Mouse (Mus musculus) layer of hippocampus, postnatal 10 days (tissue): Measurements from ENCODE around the gene Cacnb4. TPM values are rescaled to one million over a fixed set of nuclear protein-coding genes. Genes with fewer than 3 reads are reported as not detected.

Experiments used
- DNase-seq, 2 experiments: peaks; one replicate each; pipeline ENCODE4 v3.0.0; 2021; ENCODE audit warnings: low spot score in 2 of 2
- total RNA-seq, 2 experiments: library from RNA; stranded (reverse); gene quantifications; 2 replicates each; pipeline ENCODE4 v1.2.3; 2021

Gene Cacnb4
- total RNA-seq, 2 experiments from 2014 or later = 59.9 to 73.7 TPM

DNA sequence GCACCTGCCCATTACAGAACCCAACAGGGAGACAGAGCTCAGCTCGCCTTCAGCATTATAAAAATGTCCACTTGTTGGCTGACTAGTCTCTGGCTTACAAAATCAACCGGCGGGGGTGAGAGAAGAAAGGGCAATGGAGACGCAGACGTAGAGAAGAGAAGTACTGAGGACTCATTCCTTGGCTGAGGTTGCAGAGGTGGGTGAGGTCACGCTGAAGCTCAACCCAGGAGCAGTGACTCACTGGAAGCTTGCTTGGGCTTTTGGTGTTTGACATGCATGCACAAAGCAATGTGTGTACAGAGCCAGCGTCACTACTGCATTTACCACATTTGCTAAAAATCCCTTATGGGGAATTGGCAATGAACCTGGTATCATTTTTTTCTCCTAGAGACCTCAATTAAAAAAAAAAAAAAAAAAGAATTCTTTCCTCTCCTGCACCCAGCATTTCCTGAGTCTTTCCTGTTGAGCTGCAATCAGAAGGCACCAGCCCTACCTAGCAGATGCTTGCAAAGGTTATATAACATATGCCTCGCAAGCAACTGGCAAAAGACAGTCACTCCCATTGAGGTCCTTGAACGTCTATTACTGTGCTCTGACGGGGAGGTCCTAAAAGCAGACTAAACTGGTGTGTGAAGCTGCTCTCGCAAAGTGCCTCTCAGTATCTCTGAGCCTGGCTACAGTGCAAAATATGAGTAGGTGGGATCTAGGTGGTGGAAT is 150.6 kb downstream of the Cacnb4 start:
- DNase-seq = no peak

DNA sequence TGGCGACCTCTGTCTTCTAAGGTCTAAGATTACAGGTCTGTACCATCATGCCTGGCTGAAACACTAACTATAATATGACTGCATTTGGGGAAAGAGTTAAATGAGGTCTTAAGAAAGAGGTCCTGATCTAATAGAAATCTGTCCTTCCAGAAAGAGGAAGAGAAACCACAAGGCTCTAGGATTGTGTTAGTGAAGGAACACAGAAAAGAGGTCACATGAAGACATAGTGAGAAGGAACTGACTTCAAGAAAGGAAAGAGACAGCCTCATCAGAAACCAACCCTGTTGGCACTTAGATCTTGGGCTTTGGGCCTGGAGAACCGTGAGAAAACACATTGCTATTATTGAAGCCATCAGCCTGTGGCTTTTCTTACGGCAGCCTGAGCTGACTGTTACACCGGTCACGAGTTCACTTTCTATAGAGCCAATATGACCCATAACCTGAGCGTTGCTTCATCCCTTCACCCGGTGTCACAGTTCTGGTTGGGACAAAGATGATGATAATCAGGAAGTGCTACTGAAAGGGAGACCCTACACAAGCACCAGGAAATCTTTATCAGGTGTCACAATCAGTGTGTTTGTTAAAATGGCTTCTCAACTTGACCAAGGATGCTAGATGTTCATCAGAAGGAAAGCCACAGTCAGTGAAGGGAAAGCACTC is 153.4 kb downstream of the Cacnb4 start:
- DNase-seq = no peak

DNA sequence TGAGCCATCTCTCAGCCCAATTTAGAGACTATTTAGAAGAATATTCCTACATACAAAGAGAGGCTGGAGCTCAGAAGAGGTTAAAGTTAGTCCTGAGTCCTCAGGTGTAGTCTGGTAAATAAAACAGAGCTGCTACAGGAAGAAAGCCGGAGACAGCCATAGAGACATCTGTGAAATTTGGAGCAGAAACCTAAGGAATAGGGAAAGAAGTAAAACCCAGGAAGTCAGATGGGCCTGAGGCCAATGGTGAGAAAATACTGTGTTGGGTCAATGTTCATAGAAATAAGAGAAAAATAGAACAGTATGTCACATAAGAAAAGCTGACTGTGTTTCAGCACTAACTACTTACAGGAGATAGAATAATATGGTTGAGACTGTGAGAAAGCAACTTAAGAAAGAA is 155.6 kb downstream of the Cacnb4 start:
- DNase-seq = no peak

DNA sequence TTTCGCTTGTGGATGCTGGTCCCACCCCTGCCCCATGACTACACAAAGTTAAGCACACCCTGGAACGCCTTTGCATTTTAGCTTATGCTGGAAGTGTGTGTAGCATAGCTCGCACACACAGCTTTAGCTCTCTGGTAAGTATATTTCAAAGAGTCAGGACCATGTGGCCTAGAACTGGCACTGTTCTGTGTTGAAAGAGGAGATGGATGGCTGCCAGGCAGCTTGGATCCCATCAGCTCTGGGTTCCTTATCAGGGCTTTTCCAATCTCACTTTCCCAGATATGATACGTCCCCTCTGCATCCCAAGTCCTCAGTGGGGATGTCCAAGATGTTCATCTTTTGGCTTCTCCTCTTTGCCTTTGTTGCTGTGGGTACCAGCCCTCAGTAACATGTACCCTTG is 157.9 kb downstream of the Cacnb4 start:
- DNase-seq = no peak

DNA sequence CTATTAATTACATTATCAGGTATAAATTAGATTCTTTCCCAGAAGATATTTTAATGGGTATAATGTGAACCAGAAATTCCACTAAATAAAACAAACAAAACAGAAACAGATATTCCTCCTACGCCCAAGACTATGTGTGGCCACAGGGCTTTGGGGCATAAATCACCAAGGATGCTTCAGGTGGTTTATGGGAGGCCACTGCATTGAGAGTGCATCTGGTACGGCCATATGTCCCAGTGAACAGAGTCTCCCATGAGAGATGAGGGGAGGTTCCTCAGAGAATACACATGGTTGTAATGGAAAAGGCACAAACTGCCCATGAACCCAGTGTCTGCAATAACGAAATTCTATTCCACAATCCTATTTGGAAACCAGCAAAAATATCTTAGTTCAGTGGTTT is 160.1 kb downstream of the Cacnb4 start:
- DNase-seq = no peak

DNA sequence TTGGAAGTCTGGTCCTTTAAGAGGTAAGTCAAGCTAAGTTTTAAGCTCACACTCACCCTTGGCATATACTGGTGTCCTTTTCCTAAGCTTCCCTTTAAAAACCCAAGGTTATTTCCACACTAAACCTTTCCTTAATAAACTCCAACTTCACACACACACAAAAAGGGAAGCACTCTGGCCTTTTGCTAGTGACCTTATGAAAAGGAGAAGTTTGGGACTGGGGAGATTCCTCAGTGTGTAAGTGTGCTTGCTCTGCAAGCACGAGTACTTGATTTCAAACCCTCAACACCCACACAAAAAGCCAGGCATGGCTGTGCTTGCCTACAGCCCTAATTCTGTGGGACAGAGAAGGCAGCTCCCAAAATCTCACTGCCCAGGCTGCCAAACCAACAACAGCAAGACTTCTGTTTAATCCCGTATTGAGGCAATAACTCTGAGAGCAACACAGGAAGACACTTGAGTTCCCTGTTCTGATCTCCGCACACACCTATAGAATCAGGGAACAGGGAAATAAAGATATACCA is 163.7 kb downstream of the Cacnb4 start:
- DNase-seq = no peak

DNA sequence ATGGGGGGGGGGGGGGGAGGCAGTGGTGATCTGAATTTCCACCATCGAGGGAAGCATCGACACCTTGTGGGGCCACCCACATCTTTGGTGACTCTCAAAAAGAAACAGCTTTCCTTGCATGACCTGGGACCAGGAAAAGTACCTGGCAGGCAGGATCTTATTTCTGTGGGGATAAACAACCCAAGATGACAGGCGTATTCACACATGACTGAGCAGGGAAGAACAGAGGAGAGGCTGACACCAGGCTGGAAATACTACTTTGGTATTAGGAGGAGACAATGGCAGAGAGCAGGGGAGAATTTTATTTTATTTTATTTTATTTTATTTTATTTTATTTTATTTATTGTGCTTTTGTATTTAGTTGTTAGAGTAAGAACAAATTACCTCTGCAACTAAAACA is 164.4 kb downstream of the Cacnb4 start:
- no peak for DNase-seq

DNA sequence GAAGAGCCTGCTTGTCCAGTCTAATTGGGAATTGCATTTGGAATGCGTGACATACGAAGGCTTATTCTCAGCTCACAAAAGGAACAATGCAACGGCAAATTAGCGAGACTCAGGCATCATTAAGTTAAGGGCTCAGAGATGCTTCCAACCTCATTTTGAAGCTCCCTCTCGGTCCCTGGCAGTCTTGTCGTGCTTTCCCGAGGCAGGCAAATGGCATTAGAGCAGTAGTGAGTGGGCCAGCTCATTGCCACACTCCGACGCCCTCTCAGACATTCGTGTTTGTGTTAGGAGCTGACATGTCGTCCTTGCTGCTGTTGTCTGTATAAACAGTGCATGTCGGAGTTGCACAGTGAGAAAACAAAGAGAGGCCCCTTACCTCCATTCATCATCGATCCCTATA is 164.8 kb downstream of the Cacnb4 start:
- no peak for DNase-seq

DNA sequence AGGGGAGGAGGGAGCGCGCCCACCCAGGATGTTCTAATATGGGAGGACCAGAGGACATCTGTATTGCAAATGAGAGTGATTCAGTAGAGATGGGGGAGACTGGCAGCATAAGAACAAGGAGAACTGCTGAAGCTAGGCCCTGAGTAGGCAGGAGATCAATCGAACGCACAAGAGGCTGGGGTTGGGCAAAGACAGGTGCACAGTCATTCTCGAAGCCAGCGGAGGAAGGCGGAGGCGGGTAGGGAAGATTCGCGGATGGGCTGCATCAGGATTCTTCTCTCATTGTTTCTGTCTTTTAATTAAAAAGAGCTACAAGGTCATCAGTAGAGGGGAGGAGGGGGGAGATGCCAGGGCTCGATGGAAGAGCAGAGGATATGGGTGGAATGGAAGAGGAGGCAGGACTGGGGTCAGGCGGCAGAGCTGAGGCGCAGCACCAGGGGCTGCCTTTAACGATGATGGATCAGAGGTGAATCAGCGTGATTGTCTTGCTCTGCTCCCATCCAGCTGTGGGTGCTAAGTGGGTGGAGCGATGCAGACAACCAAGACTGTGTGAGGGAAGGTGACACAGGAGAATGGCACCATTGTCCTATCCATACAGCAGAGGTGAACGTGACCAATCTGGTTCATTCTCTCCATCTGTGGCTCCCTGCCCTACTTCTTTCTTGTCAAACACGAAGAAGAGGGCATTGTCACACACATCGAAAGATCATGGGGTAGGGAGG is 166.7 kb downstream of the Cacnb4 start:
- DNase-seq = no peak

DNA sequence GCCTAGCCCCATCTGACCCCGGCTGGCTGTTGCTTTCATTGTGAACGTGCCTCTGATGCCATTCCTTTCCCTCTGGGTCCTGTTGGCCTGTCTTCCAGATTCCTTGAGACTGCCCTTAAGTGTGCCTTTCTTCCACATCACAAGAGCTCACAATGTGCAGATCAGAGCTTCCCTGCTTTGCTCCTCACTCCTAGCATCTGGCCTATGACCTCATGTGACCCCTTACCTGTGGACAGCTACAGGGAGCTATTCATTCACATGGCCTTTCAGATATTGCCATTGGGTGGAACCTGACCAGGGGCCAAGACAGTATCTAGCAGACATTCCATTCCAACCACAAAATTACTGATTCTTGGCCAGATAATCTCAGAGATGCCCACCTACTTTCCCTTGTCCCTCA is 171.5 kb downstream of the Cacnb4 start:
- no peak for DNase-seq

DNA sequence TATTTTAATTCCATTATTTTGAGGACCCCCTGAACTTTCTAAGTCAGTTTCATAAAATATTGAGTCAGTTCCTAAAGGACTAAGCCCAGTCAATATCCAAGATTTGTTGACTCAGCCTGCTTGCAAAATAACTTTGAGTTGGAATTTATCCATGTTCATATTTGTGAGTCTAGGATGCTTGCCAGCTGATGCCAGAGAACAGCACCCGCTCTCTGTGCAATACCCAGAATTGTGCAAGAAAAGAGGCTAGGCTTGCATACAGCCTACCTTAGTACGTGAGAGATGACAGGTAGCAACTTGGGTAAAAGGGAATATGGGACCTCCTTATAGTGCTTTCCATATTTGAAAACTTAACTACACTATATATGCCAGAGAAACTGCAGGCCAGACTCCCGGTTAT is 171.9 kb downstream of the Cacnb4 start:
- no peak for DNase-seq

DNA sequence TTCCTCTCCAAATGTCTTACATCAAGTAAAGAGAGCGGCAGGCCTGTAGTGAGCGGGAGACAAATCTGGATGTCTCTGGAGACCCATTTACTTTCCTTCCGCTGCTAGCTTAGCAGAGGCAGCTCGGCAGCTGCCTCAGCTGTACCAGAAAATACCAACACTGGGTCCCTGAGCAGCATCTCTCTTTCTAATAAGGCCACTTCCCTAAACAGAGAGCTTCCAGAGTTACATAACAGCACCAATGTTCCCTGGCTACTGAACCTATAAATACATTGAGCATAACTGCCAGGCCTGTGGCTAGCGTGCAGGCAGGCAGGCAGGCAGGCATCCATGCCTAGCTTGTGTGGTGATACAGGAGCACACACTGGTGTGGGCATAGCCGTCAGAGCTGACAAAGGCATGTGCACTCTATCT is 176.8 kb downstream of the Cacnb4 start:
- no peak for DNase-seq

DNA sequence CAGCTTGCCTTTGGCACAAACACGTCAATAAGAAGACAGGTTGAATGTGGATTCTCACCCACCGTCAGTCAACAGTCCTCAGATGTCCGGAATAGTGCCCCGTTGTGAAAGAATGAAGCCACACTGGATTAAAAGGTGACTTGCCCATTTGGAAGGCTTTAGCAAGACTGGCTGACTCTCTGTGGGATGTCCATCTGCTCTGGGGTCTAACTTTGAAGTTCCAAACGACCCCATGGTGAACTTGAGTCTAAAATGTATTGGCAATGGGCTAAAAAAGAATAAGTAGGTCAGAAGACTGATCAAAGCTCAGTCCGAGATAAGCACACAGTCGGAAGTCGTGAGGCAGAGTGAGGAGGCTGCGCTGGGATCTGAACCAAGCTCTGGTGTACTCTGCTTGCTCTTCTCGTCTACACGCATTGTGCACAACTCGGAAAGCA is 177.5 kb downstream of the Cacnb4 start:
- no peak for DNase-seq

DNA sequence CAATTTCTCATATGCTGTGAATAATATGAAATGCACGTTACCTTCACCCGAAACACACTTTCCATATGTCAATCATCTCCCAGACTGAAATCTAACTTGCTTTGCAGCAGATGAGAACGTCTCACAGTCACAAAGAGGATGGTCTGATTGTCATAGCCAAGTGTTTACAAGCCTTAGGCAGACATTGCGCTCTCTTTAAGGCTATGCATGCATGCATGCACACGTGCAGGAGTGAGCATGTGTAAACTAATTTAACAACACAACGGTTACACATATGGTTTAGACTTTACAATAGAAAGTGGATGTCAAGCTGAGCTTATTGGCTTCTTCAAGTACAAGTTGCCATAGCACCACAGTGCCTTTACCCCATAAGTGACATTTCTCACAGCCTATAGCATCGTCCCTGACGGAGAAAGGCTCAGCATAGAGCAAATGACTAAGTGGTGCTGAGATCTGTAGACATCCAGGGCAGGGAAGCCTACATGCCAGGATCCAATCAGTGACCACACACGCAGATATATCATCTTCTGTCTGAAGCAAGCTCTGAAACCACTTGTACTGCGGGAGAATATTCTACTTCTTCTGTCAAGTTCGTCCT is 181.4 kb downstream of the Cacnb4 start:
- DNase-seq = no peak

DNA sequence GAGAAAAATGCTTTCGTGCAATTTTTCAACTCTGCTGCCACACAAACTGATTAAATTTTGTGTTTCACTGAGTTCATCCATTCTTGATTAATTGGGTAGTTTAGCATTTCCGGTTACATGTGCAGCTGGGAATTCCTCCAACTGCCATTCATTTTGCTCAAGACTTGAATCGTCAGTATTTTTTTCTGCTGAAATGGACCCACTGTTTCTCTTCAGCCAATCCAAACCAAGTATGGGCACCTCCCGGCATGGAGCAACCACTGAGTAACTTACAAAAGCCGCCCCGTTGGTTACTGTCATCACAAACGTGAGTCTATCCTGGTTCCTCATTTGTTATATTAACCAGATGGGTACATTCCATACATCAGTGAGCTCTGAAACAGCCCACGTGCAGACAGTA is 182.4 kb downstream of the Cacnb4 start:
- DNase-seq = no peak

DNA sequence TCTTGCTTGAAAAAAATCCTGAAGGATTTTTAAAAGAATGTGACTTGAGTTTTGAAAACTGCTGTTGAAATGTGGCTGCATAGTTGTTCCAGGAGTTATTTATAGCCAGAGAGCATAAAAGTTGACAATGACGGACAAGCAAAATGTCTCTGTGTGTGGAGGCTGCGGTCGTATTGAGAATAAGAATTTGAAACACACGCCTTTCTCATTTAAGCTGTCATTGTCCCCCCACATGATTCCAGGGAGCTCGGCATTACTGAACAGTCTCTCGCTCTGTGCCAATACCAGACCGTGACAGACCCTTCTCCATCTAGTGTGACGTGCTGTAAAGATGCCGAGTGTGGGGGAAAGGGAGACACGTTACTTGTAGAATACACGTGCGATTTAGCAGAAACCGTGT is 183.8 kb downstream of the Cacnb4 start:
- no peak for DNase-seq

DNA sequence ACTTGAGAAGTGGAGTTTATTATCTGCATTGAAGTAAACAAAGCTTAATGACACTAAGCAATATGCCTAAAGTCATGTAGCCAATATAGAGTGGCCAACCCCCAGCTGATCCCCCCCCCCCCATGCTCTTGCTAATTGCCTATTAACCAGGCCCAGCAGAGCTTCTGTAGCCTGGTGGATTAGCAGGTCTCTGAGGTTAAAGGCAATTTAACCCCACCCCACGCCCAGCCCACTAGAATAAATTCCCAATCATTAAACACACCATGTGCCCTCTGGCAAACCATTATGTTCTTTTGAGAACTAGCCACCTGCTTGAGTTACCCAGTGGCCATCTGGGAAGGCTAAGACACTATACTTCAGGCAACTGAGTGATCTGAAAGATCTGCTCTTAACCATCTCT is 186.8 kb downstream of the Cacnb4 start:
- DNase-seq = no peak

DNA sequence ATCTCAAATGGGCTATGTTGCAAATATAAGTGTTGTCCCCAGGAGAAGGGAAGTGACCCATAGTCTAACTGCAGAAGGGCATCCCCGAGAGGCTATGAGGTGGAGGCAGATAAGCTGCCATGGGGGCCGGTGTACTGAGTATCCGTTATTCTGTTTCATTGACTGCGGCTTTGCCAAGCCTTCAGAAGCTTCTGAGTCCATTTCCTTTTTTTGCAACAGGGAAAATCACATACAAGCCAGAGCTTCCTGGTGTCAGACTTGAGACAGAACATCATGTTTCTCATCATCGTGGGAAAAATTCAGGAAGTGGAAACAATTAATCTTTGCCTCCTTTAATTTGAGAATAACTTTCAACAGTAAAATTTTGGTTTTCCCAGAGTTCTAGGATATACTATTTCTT is 193.1 kb downstream of the Cacnb4 start:
- no peak for DNase-seq

DNA sequence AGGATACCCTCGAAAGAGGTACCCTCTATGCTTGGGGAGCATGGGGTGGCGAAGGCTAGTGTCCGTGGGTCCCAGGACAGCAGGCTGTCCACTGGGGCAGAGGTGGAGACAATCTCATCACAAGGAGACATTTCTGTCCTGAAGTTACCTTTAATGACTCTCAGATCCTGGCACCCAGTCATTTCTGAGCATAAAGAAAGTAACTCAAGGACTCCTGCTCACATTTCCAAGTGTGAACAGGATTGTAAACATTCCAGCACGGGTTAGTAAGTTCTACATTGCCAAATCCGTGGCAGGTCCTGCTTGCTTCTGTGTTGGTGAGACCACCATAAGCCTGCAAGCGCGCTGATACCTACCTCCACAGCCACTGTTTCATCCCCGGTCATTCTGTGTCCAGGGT is 196.2 kb downstream of the Cacnb4 start:
- no peak for DNase-seq

DNA sequence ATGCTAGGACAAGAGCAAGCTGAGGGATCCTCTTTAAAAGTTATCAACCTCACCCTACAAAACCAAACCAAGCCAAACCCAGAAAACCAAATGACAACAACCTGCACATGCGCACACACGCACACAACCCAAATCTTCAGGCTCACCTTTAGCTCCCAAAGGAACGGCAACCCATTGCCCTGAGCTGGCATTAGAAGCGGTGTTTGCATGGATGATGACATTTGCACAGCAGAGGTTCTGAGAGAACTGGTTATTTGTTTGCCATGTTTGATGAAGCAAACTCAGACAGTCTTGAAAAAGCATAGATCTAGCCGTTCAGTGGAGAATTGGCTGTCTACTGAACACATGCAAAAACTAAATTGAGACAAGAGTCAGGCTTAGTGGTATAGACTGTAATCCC is 198.1 kb downstream of the Cacnb4 start:
- DNase-seq = no peak

DNA sequence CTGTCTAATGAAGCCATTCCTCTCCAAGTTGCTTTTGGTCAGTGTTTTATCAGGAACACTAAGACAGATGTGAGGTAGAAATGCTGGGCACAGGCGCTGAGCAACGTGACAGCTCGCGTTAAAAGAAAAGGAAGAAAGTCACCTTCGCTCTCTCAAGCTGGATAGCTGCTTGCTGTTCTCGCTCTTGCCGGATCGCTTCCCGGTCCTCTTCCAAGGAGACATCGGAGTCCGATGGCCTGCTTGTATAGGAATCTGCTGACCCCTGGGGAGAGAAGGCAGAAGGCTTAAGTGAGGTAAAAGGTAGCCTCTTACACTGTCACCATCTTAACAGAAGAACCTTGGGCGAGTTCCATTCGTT is 199.1 kb downstream of the Cacnb4 start:
- no peak for DNase-seq
